Mouse (Mus musculus) limb, embryonic 14.5 days (tissue): ENCODE measurements at regions not wholly inside any gene's neighbourhood (a gene's known extent, or its start where the extent isn't known, plus 50 kb on each side); places are given as distances from the start of the nearest gene placed in this dataset.

Experiments
- ATAC-seq: fragments of 200-750 bp; cut with Nextera tagmentation; 2 replicates; pipeline ENCODE4 v1.8.0; 2017; ENCODE audit warnings: low read depth, moderate number of reproducible peaks, moderate TSS enrichment; ENCODE audit not compliant: low FRiP score
- DNase-seq: peaks from one replicate; pipeline ENCODE4 v3.0.0-alpha.2; 2015; ENCODE audit warnings: low spot score
- H3K27ac ChIP-seq: fragments of 300-500 bp; sonication (generic); replicated peaks from 2 replicates; pipeline ENCODE4 v1.5.1; 2014; ENCODE audit warnings: low read depth, mild to moderate bottlenecking, low read length, moderate library complexity, mixed read lengths
- H3K27me3 ChIP-seq: fragments of 300-500 bp; sonication (generic); 2 replicates; pipeline ENCODE4 v1.6.1; 2014; ENCODE audit warnings: low read length, mixed read lengths; ENCODE audit not compliant: control insufficient read depth, insufficient read depth
- H3K36me3 ChIP-seq: fragments of 300-500 bp; sonication (generic); 2 replicates; pipeline ENCODE4 v1.6.1; 2014; ENCODE audit warnings: mild to moderate bottlenecking, low read length, moderate library complexity, mixed read lengths; ENCODE audit not compliant: control insufficient read depth, insufficient read depth
- H3K4me1 ChIP-seq: fragments of 300-500 bp; sonication (generic); 2 replicates; pipeline ENCODE4 v1.6.1; 2014; ENCODE audit warnings: antibody characterized with exemption, low read length, mixed read lengths; ENCODE audit not compliant: control insufficient read depth, insufficient read depth
- H3K4me2 ChIP-seq: fragments of 300-500 bp; sonication (generic); replicated peaks from 2 replicates; pipeline ENCODE4 v1.6.1; 2014; ENCODE audit warnings: low read depth, mild to moderate bottlenecking, low read length, moderate library complexity; ENCODE audit not compliant: severe bottlenecking
- H3K4me3 ChIP-seq: fragments of 300-500 bp; sonication (generic); replicated peaks from 2 replicates; pipeline ENCODE4 v1.5.1; 2014; ENCODE audit warnings: low read length
- H3K9ac ChIP-seq: fragments of 300-500 bp; sonication (generic); 2 replicates; pipeline ENCODE4 v1.6.1; 2014; ENCODE audit warnings: mild to moderate bottlenecking, low read depth, low read length, moderate library complexity; ENCODE audit not compliant: severe bottlenecking
- H3K9me3 ChIP-seq: fragments of 300-500 bp; sonication (generic); 2 replicates; pipeline ENCODE4 v1.6.1; 2016; ENCODE audit warnings: low read length; ENCODE audit not compliant: control insufficient read depth
- POLR2A ChIP-seq: fragments of 200-500 bp; IDR thresholded peaks from 2 replicates; pipeline ENCODE4 v1.8.0; 2012; ENCODE audit warnings: inconsistent platforms, mild to moderate bottlenecking, moderate library complexity, borderline replicate concordance; ENCODE audit not compliant: insufficient read depth, insufficient read length; ENCODE audit errors: extremely low read depth
- WGBS: fragments of 180-500 bp; shearing (Covaris S2); extraction: QIAGEN DNeasy Blood & Tissue Kit; methylation state at CpG from one replicate; pipeline ENCODE4 v1.1.7; 2014; 5-methylcytosine and 5-hydroxymethylcytosine counted together

DNA sequence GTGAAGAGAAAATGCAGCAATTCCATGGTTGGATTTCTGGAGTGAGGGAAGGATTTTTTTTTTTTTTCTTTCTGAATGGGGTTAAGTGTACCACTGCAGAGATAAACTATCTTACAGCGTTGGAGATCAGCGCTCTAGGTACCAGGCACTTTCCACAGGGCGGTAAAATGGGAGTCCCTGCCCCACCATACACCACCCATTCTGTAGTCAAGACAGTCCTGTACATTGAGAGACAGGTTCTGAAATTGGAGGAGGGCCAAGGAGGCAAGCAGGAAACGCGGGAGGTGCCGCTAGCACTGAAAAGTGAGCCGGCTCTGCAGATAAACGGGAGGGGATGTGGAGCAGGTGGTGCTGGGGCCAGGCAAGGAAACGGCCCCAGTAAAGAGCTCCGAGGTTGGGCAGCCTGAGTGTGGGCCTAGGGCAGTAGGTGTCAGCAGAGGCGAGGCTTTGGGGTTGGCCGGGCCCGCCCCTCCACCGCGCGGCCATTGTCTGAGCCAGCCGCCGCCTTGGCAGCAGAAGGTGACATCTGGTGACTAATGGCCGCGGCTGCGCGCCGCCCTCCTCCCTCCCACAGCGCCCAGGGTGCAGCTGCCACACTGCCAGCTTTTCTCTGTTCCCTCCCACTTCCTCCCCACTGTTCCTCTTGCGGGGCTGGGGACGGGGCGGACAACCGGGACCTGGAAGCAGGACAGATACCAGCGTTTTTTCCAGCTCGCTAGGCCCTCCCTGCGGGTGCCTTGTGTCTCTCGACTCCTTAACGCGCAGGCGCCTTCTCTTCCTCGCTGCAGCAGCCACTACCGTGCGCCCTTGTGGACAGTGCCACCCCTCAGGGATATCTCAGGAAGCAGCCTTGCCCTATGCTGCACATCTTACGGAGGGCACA lies 292.1 kb downstream of the Rps24 start:
- Histone ChIP-seq H3K4me2 (peak overlapping the region; percentile 71), H3K9ac (peak overlapping the region; percentile 62), H3K36me3 (no peaks in the 10 kb centered on the region), H3K4me3 (peak overlapping the region; percentile 39), H3K9me3 (no peaks in the 10 kb centered on the region), H3K4me1 (peaks cover 24% of the 10 kb centered on the region), H3K27ac (peak overlapping the region; percentile 88), H3K27me3 (no peaks in the 10 kb centered on the region)
- TF ChIP-seq POLR2A: 0 out of 2 replicates have a peak, but pooled peaks have one; percentile 55
- DNase-seq (peak; percentile 85), ATAC-seq (peak; percentile 92)
- WGBS: under 1% methylated on average over 30 of the region's 39 CpGs

DNA sequence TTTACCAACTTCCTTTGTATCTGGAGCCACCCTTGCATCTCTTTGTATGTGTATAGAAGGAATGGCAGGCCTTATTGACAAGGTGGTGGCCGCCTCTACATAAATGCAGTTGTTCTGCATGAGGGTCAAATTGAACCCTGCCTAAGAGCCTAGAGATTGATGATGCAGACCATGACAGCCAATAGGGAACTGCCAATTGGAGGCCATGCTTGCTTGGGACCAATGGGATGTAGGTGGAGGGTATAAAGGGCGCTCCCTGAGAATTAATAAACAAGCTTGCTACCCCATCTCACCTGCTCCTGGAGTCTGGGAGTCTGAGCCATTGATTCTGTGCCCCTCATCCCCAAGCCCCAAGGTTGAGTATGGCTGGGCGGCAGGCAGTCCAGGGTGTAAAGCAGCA lies 294.7 kb downstream of the Rps24 start:
- H3K4me3 ChIP-seq: no peak overlapping the region
- TF ChIP-seq POLR2A: no peak
- no peaks in the 10 kb centered on the region for H3K9me3 ChIP-seq
- WGBS: 91% methylated on average over 3 of the region's 3 CpGs
- no peaks in the 10 kb centered on the region for H3K36me3 ChIP-seq
- no peak overlapping the region for H3K9ac ChIP-seq
- peaks cover 24% of the 10 kb centered on the region for H3K4me1 ChIP-seq
- no peak for DNase-seq
- no peaks in the 10 kb centered on the region for H3K27me3 ChIP-seq
- ATAC-seq: no peak
- H3K4me2 ChIP-seq: no peak overlapping the region
- H3K27ac ChIP-seq: no peak overlapping the region

DNA sequence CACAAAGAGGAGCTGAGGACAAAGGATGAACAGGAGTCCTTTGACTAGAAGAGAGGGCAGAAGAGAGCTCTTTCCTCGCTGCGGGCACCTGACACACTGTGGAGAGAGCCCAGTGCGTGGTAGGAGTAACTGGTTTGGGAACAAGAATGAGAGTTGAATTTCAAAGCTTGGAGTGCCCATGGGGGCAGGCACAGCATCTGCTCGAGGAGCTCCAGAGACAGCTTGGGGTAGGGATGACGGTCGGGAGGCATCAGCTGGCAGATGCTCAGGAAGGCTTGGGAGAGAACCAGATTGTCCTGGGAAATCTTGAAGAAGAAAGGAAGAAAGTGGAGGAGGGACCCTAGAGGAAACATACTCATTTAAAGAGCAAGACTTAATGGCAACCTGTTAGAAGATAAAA lies 297.0 kb downstream of the Rps24 start:
- H3K4me1 ChIP-seq: peaks cover 18% of the 10 kb centered on the region
- H3K4me3 ChIP-seq: no peak overlapping the region
- no peaks in the 10 kb centered on the region for H3K9me3 ChIP-seq
- H3K27me3 ChIP-seq: no peaks in the 10 kb centered on the region
- H3K36me3 ChIP-seq: no peaks in the 10 kb centered on the region
- DNase-seq: no peak
- H3K27ac ChIP-seq: no peak overlapping the region
- ATAC-seq: no peak
- H3K9ac ChIP-seq: no peak overlapping the region
- H3K4me2 ChIP-seq: no peak overlapping the region
- WGBS: 61% methylated on average over 6 of the region's 6 CpGs
- TF ChIP-seq POLR2A: no peak

DNA sequence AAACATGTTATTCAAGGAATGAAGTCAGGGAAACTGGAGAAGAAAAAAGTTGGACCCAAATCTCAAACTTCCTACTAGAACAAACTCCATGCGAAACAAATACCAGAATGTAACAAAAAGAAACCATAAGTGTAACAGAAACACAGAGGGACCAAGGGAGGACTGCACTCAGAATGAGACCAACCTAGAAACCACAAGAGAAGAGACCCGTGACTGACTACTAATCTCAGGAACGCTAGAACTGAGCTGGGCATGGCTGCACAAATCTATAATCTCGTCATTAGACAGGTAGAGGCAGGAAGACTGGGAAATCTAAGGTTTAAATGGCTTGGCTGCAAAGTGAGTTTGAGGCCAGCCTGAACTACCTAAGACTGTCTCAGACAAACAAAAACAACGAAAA lies 298.5 kb downstream of the Rps24 start:
- WGBS: 83% methylated on average over 5 of the region's 5 CpGs
- H3K9ac ChIP-seq: no peak overlapping the region
- no peak overlapping the region for H3K4me3 ChIP-seq
- ATAC-seq: no peak
- H3K4me1 ChIP-seq: peaks cover 3% of the 10 kb centered on the region
- no peaks in the 10 kb centered on the region for H3K36me3 ChIP-seq
- no peak overlapping the region for H3K27ac ChIP-seq
- no peaks in the 10 kb centered on the region for H3K27me3 ChIP-seq
- no peak for TF ChIP-seq POLR2A
- no peak for DNase-seq
- no peaks in the 10 kb centered on the region for H3K9me3 ChIP-seq
- H3K4me2 ChIP-seq: no peak overlapping the region

DNA sequence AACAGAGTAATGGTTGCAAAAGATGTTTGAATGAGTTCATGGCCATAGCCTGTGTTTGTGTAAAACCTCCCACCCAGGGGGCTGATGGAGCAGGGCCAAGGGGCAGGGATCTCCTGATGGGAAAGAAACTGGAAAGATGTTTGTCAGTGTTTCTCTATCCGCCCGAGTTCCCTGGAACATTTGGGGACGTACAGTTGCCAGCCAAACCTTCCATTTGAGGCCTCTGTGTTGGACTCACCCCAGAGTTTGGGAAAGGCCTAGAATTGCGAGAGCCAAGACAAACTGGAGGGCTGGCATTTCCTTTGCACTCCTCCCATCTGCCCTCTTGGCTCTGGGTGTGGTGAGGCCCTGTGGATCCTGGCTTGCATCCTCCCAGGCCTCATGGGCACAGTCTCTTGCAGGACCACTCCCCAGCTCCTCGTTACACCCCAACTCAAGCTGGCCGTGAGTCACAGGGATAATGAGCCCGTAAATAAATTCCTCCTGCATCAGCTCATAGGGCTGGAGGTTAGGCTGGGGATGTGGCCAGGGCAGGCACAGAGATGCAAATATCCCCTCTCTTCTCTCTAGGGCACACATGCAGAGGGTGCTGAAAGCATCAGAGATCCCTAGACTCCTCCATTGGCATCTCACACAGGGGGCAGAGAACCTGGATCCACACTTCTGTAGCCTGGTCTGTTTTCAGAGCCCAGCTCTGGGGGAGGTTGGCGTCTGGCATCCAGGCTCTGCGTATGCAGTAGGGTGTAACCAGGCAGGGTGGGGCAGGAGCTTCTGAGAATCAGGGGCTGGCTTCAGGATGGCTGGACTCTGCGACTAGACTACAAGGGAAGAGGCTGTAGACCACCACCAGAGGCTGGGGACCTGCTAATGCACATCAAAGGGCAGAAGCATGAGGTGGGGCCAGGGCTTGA lies 306.7 kb downstream of the Rps24 start:
- DNase-seq: peak; percentile 62
- Histone ChIP-seq H3K4me2 (no peak overlapping the region), H3K4me1 (peaks cover 24% of the 10 kb centered on the region), H3K27ac (peak overlapping the region; percentile 62), H3K27me3 (no peaks in the 10 kb centered on the region), H3K36me3 (no peaks in the 10 kb centered on the region), H3K9ac (no peak overlapping the region), H3K4me3 (no peak overlapping the region), H3K9me3 (no peaks in the 10 kb centered on the region)
- peak; percentile 72 for ATAC-seq
- TF ChIP-seq POLR2A: no peak
- 26% methylated on average over 10 of the region's 10 CpGs for WGBS
